Mouse (Mus musculus) heart, embryonic 10.5 days (tissue): Measurements from ENCODE around the gene Kat2a. TPM values are rescaled to one million over a fixed set of nuclear protein-coding genes. Genes with fewer than 3 reads are reported as not detected.

ENCODE experiments used
- DNase-seq: peaks from one replicate; pipeline ENCODE4 v3.0.0-alpha.2; 2017; ENCODE audit warnings: low spot score
- H3K27ac ChIP-seq: fragments of 300-500 bp; sonication (generic); 2 replicates; pipeline ENCODE4 v1.5.1; 2016; ENCODE audit warnings: mild to moderate bottlenecking
- H3K27me3 ChIP-seq: fragments of 300-500 bp; sonication (generic); 2 replicates; pipeline ENCODE4 v1.6.1; 2016; ENCODE audit warnings: mild to moderate bottlenecking; ENCODE audit not compliant: poor library complexity, insufficient read depth, severe bottlenecking
- H3K36me3 ChIP-seq: fragments of 300-500 bp; sonication (generic); 2 replicates; pipeline ENCODE4 v1.6.1; 2016; ENCODE audit warnings: mild to moderate bottlenecking, moderate library complexity
- H3K4me1 ChIP-seq: fragments of 300-500 bp; sonication (generic); 2 replicates; pipeline ENCODE4 v1.6.1; 2016; ENCODE audit warnings: mild to moderate bottlenecking
- H3K4me3 ChIP-seq: fragments of 300-500 bp; sonication (generic); 2 replicates; pipeline ENCODE4 v1.5.1; 2016; ENCODE audit warnings: mild to moderate bottlenecking, moderate library complexity
- H3K9me3 ChIP-seq: fragments of 300-500 bp; sonication (generic); 2 replicates; pipeline ENCODE4 v1.6.1; 2016; ENCODE audit warnings: mild to moderate bottlenecking, moderate library complexity
- WGBS: fragments of 180-500 bp; shearing (Covaris S2); methylation state at CpG from one replicate; pipeline ENCODE4 v1.1.7; 2016; 5-methylcytosine and 5-hydroxymethylcytosine counted together
- polyA plus RNA-seq: library from polyadenylated mRNA; unstranded; fragments of >200 nt; fragmentation: Nextera tagmentation; extraction: Ambion mirVana; gene quantifications from 2 replicates; pipeline ENCODE4 v1.2.1, GENCODE M21; 2016

Gene Kat2a
- polyA plus RNA-seq, 1 experiment from 2014 or later: 59.8 TPM

DNA sequence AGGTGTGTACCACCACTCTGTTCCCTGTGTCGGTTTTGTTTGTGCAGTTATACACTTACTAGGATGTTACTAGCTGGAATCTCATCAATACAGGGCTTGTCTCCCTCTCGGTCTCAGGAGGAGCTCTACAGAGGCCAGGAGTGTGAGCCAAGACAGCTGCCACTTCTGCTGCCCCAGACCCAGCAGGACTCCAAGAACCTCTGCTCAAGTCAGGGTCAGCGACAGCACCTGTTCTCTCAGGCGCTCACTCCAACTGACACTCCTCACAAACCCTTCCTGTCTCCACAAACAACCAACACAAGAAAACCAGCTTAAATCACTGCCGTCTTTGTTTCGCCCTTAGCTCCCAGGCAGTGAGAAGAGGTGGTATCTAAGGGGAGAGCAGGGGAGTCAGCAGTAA, 16.3 kb upstream of the Kat2a start:
- H3K4me1 ChIP-seq: peaks cover 20% of the 10 kb centered on the region
- no peaks in the 10 kb centered on the region for H3K9me3 ChIP-seq
- no peak for DNase-seq
- H3K4me3 ChIP-seq: no peak overlapping the region
- peaks cover 30% of the 10 kb centered on the region for H3K36me3 ChIP-seq
- H3K27ac ChIP-seq: no peak overlapping the region
- WGBS: 84% methylated on average over 6 of the region's 6 CpGs
- H3K27me3 ChIP-seq: no peaks in the 10 kb centered on the region

DNA sequence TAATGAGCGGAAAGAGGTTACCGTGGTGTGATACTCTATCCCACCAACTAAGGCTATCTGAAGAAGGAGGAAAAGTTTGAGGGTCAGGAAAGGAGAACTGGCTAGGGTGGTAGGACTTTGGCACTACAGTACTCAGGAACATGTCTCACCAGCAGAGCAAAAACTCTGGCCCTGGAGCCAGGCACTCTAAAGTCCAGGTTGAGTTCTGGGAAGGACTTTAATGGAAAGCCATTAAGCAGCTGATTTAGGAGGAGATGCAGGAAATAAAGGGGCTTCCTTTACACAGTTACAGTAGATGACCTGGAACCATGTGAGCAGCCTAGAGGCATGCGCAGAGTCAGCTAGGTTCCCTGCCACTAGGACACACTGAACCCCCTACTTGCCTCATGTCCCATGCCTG, 14.9 kb upstream of the Kat2a start:
- DNase-seq: no peak
- Histone ChIP-seq H3K27ac (no peak overlapping the region), H3K4me1 (peaks cover 30% of the 10 kb centered on the region), H3K4me3 (no peak overlapping the region), H3K36me3 (peaks cover 20% of the 10 kb centered on the region), H3K9me3 (no peaks in the 10 kb centered on the region), H3K27me3 (no peaks in the 10 kb centered on the region)
- WGBS: 95% methylated on average over 3 of the region's 3 CpGs

DNA sequence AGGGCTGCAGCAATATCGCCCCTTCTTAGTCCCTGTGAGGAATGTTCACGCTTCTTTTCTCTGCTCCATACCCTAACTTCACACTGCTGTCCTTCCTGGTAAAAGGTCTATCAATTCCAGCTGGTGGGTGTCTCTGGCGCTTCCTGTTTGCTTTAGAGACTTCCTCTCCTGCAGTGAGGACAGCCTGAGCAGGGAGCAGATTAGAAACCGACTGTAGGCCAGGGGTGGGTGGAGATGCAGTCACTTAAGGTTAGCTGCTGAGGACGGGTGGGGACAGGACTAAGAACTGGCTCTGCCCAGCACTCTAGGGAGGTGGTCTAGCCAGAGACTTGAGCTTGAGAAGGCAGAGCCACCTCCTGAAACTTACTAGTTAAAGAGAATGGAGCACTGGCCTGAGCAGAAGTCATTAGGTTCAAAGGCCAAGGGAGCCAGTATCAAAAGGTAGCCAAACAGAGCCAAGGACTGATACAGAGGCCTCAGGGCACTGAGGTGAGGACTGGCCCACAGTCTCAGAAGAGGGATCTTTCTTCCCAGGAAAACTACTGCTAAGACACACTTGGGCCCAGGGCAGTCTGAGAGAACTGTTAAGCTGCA, 12.8 kb upstream of the Kat2a start:
- Histone ChIP-seq H3K9me3 (no peaks in the 10 kb centered on the region), H3K4me1 (peaks cover 48% of the 10 kb centered on the region), H3K27me3 (no peaks in the 10 kb centered on the region), H3K27ac (peak overlapping the region; percentile 57), H3K4me3 (no peak overlapping the region; the same call in 1 of the 2 replicates), H3K36me3 (peaks cover 17% of the 10 kb centered on the region)
- WGBS: 24% methylated on average over 5 of the region's 5 CpGs
- DNase-seq: no peak

DNA sequence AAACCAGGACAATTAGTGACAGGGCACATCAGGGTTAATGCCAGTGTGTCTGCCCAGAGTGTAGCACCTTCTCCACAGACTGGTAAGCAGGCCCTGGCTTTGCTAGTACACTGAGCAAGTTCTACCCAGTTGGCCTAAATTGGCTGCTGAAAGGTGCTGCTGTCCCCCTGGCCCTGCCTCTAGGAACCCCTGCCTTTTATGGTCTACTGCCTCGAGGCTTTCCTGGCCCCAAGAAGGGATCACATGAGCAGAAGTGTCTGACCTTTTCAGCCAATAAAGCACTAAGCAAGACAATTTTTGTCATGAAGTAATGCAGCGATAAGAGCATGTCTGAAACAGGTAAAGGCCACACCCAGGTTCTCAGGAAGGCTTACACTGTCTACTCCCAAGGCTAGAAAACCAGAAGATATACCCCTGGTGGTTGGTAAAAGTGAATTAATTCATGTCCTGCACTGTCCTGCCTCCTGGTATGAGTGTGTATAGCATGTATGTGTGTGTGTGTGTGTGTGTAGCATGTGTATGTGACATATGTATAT, 10.3 kb upstream of the Kat2a start:
- peak overlapping the region; percentile 56 for H3K27ac ChIP-seq
- no peaks in the 10 kb centered on the region for H3K27me3 ChIP-seq
- no peaks in the 10 kb centered on the region for H3K9me3 ChIP-seq
- H3K36me3 ChIP-seq: peaks cover 25% of the 10 kb centered on the region
- H3K4me3 ChIP-seq: 0 out of 2 replicates have a peak overlapping the region, but pooled peaks have one; percentile 12
- 41% methylated on average over 2 of the region's 2 CpGs for WGBS
- H3K4me1 ChIP-seq: peaks cover 53% of the 10 kb centered on the region
- DNase-seq: no peak

DNA sequence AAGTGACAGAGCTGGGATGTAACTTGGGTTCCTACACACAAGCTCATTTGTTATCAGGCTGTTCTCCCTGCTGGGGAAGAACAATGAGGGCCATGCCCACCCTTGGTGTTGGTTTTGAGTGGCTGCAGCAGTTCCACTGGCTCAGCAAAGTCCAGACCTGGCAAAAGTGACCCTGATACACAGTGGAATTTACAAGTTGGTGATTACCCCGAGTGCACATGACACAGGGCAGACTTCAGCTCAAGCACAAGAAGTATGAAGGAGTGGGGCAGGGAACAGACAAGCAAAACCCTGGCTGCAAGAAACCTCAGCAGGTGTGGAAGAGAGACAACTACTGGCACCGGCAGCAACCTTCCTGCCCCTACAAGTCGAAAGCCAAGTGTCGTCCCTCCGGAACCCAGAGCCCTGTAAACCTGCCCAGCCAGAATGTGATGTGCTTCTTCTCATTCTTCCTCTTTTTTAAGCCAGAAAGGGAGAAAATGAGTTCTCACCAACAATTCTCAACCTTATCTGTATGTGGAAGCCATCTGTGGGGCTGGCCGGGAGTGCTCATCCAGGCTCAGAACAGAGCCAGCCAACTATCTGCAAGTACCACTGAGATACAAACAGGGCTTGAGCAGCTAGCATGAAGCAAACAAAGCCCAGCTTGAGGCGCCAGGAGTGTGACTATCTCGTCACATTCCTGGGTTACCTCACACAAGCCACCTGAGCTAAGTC, 9.7 kb upstream of the Kat2a start:
- WGBS: 42% methylated on average over 8 of the region's 8 CpGs

DNA sequence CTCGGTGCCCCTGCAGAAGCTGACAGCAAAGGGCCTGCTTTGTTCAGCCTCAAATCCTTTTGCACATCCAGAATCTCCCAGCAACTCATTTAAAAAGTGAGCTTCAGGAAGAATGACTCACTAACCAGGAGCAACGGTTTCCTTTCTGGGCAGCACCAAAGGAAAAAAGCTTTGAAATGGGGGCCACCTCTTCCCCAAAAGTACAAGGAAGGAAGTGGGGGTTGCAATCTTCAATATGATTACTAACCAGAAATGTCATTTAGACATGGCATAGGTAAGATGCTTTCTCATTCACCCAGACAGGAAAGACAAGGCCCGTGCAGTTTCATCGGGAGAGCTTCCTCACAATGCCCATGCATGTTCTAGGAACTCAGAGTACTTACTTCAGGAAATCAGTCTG, 9.0 kb upstream of the Kat2a start:
- WGBS: 53% methylated on average over 4 of the region's 4 CpGs
- Histone ChIP-seq H3K4me1 (peaks cover 53% of the 10 kb centered on the region), H3K27ac (peak overlapping the region; percentile 56), H3K4me3 (no peak overlapping the region), H3K36me3 (peaks cover 38% of the 10 kb centered on the region), H3K27me3 (no peaks in the 10 kb centered on the region), H3K9me3 (no peaks in the 10 kb centered on the region)
- DNase-seq: no peak

More for the DNA sequence above, 9.7 kb upstream of the Kat2a start:
- H3K4me3 ChIP-seq: peak overlapping the region; percentile 12
- peak overlapping the region; percentile 56 for H3K27ac ChIP-seq
- no peaks in the 10 kb centered on the region for H3K9me3 ChIP-seq
- peaks cover 31% of the 10 kb centered on the region for H3K36me3 ChIP-seq
- peaks cover 53% of the 10 kb centered on the region for H3K4me1 ChIP-seq
- no peaks in the 10 kb centered on the region for H3K27me3 ChIP-seq
- no peak for DNase-seq

DNA sequence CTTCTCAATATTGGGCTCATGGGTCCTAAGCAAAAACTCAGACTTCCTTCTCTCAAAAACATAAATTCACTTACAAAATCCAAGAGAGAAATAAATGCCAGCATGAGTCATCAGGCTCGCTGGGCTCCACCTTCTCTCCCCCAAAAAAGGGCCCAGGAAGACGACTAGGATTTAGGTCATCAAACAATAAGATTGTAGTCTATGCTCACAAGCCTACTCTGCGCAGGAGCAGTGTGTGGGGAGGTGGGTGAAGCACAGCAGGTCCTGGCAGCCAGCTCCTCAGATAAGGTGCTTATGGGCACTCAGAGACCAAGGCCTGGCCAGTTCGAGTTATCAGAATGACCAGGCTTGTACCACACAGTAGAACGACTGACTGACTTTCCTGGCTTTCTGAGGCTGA, 8.1 kb upstream of the Kat2a start:
- DNase-seq: no peak
- WGBS: 55% methylated on average over 5 of the region's 5 CpGs
- Histone ChIP-seq H3K9me3 (no peaks in the 10 kb centered on the region), H3K4me3 (no peak overlapping the region), H3K36me3 (peaks cover 47% of the 10 kb centered on the region), H3K27me3 (no peaks in the 10 kb centered on the region), H3K4me1 (peaks cover 49% of the 10 kb centered on the region), H3K27ac (peak overlapping the region; percentile 56; the same call in 1 of the 2 replicates)

DNA sequence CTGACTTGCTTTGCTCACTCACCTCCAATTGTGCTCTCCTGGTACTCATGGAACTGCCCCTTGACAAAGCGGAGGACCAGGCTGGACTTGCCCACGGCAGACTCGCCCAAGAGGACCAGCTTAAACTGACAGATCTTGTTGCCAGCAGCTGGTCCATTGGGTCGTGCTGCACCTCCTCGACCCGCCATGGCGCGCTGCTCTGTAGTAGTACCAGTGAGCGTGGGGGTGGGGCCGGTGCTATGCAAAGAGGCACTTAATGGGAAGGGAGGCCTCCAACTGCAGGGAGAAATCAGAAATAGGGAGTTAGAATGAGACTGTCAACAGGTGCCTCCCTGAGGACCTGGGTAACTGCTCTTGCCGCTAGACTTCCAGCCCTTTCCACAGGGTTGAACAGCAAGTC, 7.6 kb upstream of the Kat2a start:
- Histone ChIP-seq H3K27ac (no peak overlapping the region), H3K9me3 (no peaks in the 10 kb centered on the region), H3K4me1 (peaks cover 44% of the 10 kb centered on the region), H3K36me3 (peaks cover 52% of the 10 kb centered on the region), H3K4me3 (no peak overlapping the region), H3K27me3 (no peaks in the 10 kb centered on the region)
- no peak for DNase-seq
- WGBS: 82% methylated on average over 11 of the region's 11 CpGs

DNA sequence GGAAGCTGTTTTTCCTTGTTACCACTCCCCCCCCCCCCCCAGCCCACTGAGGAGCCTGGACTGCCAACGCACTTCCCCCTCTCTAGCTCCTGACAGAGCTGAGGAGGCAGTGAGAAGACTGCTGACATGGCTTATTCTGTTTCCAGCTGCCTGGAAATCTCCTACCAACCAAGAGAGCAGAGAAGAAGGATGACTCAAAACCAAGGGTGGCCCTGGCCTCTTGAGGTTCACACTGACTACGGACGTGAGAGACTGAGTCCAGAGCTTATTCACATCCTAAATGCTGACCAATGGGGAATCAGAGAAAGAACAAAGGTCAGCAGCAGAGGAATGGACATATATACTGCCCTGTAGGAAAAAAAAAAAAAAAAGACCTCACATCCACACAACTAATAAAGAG, 7.0 kb upstream of the Kat2a start:
- H3K36me3 ChIP-seq: peaks cover 53% of the 10 kb centered on the region
- DNase-seq: no peak
- 79% methylated on average over 3 of the region's 3 CpGs for whole genome bisulfite sequencing
- no peaks in the 10 kb centered on the region for H3K27me3 ChIP-seq
- no peaks in the 10 kb centered on the region for H3K9me3 ChIP-seq
- H3K4me3 ChIP-seq: no peak overlapping the region
- peaks cover 42% of the 10 kb centered on the region for H3K4me1 ChIP-seq
- H3K27ac ChIP-seq: no peak overlapping the region

DNA sequence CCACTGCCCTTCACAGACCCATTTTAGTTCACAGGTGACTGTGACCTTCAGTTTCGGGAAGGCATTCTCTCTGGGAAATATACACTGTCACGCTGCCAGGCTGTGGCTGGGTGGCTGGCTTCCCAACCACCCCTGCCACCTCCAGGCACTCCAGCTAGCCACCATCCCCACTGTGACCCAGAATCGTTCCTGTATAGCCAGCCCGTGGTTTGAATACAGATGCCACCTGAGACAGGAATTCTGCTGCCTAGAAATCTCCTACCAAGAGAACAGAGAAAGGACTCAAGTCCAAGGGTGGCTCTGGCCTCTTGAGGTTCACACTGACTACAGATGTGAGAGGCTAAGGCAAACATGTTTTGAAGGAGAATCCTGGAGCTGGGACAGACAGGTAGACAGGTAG, 6.6 kb upstream of the Kat2a start:
- whole genome bisulfite sequencing: 83% methylated on average over 4 of the region's 4 CpGs
- peaks cover 45% of the 10 kb centered on the region for H3K4me1 ChIP-seq
- no peak overlapping the region for H3K4me3 ChIP-seq
- no peaks in the 10 kb centered on the region for H3K9me3 ChIP-seq
- DNase-seq: no peak
- H3K27ac ChIP-seq: no peak overlapping the region
- peaks cover 53% of the 10 kb centered on the region for H3K36me3 ChIP-seq
- no peaks in the 10 kb centered on the region for H3K27me3 ChIP-seq

DNA sequence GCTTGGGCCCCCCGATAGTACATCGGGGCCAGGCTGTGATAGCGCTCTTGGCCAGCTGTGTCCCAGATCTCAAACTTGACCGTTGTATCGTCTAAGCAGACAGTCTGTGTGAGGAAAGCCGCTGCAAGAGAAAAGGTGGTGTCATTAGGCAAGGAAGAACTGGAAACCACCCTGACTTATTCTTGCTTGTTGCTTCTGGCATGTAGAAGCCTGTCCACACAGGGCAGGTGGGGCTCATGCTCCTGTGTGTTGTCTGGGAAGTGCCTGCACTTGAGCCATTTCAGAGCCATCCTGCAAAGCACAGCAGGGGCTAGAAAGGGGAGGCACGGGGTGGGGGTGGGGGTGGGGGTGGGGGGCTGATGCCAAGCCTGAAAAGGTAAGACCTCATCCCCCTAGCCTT, 6.2 kb upstream of the Kat2a start:
- H3K27ac ChIP-seq: no peak overlapping the region
- no peak overlapping the region for H3K4me3 ChIP-seq
- no peak for DNase-seq
- H3K4me1 ChIP-seq: peaks cover 49% of the 10 kb centered on the region
- peaks cover 53% of the 10 kb centered on the region for H3K36me3 ChIP-seq
- no peaks in the 10 kb centered on the region for H3K9me3 ChIP-seq
- 92% methylated on average over 7 of the region's 7 CpGs for WGBS
- no peaks in the 10 kb centered on the region for H3K27me3 ChIP-seq

DNA sequence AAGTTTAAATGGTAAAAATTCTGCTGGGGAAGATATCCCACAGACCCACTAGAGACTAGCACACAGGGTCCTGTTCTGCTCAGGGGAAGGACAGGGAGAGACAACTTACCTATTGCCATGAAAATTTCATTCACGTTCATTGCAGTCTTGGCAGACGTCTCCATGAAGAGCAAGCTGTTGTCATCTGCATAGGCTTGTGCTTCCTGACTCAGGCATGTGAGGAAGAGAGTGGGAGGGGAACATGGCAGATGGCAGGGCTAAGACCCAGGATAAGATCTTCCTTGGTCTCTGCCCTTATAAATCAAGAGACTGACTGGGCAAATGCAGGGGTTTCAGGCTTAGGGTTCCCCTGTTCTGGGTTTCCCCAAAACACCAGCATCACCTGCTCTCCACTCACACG, 4.4 kb upstream of the Kat2a start:
- Histone ChIP-seq H3K4me3 (no peak overlapping the region), H3K27ac (no peak overlapping the region), H3K36me3 (peaks cover 53% of the 10 kb centered on the region), H3K4me1 (peaks cover 50% of the 10 kb centered on the region), H3K27me3 (no peaks in the 10 kb centered on the region), H3K9me3 (no peaks in the 10 kb centered on the region)
- WGBS: 86% methylated on average over 3 of the region's 3 CpGs
- DNase-seq: no peak

DNA sequence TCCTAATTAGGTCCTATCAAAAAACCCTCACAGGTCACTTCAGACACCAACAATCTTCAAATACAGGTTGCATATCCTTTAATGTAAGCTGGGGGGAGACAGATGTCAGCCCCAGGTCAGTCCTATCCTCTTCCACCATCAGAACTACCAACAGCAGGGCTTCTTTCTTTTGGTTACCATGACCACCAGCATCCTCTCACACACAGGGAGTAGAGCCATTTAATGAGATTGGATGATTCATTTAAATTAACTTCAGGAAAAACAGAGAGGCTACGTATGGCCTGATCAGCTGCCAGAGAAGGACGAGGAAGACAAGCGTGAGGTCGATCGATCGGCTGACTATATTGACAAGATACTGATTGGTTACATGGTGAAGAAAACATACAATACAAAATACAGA, 2.7 kb upstream of the Kat2a start:
- Histone ChIP-seq H3K4me3 (no peak overlapping the region), H3K4me1 (peaks cover 49% of the 10 kb centered on the region), H3K9me3 (no peaks in the 10 kb centered on the region), H3K27ac (no peak overlapping the region), H3K27me3 (no peaks in the 10 kb centered on the region), H3K36me3 (peaks cover 63% of the 10 kb centered on the region)
- 92% methylated on average over 6 of the region's 6 CpGs for WGBS
- no peak for DNase-seq
